Mouse (Mus musculus): ENCODE results near the gene Mlph.

DNA sequence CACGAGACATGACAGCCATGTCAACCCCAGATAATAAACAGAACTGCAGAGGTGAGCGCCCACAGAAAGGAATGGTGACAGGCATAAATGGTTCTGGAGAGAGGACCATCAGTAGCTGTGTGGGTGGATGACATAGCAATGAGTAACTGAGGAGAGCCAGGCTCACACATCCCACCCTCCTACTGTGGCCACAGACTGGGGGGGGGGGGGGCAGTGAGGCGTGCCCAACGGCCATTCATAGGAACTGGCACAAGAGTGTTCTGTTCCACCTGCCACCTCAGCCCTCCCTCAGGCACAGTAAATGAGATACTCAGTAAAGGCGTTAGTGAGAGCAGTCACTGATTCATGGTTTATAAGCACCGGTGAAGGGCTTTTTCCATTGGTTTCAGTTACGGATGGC lies 48.2 kb upstream of the Mlph start:
- TF ChIP-seq POLR2A (IDR thresholded peaks at IDR 0.05; ENCODE audit: extremely low read depth, insufficient read depth, low read length) (no peak), CTCF (IDR thresholded peaks at IDR 0.05; ENCODE audit: low read depth, low read length) (no peak)

Data from liver, adult 2 months (tissue).